Mouse (Mus musculus) bone marrow, adult 2 months (tissue): ENCODE data around the gene Stx16.

ENCODE experiments used
- CTCF ChIP-seq: fragments of 200-500 bp; IDR thresholded peaks from 2 replicates; pipeline ENCODE4 v1.5.1; 2011; ENCODE audit warnings: low read length, control low read depth; ENCODE audit not compliant: control insufficient read depth, insufficient read depth
- POLR2A ChIP-seq: fragments of 200-500 bp; IDR thresholded peaks from 2 replicates; pipeline ENCODE4 v1.6.1; 2011; ENCODE audit warnings: low read depth, mild to moderate bottlenecking, control low read depth, low read length, borderline replicate concordance; ENCODE audit not compliant: control insufficient read depth

GRCm38 (mm10) chr2:174054496-174054895, 21.6 kb upstream of the Stx16 start:
- TF ChIP-seq POLR2A (no peak), CTCF (no peak)
